Mouse (Mus musculus) frontal cortex, postnatal 36 days (tissue): ENCODE measurements around the gene Krit1.
"Not testable (repeated sequence)": the region's sequence is repeated elsewhere in the genome, so short reads cannot be mapped to it uniquely, and the experiment has no call there.

Source experiments
- DNase-seq, 2 experiments: peaks; one replicate each; pipeline ENCODE4 v3.0.0; 2022; ENCODE audit warnings: low spot score in 2 of 2

Gene Krit1

GRCm38 (mm10) chr5:3886862-3887261, 83.9 kb downstream of the Krit1 start:
- DNase-seq: not testable (repeated sequence)

GRCm38 (mm10) chr5:3889201-3889600, 86.2 kb downstream of the Krit1 start:
- no peak for DNase-seq

GRCm38 (mm10) chr5:3893459-3894293, 90.7 kb downstream of the Krit1 start, which contains the start of gene Mterf1a:
TSS of gene Mterf1a (minus strand) at chr5:3893933.
- DNase-seq: peak; percentile 28 to 29

- DNase-seq: not testable (repeated sequence)
Measured at GRCm38 (mm10) chr5:3894294-3894619, 91.3 kb downstream of the Krit1 start.
